Mouse (Mus musculus): ENCODE measurements at regions not wholly inside any gene's neighbourhood (a gene's known extent, or its start where the extent isn't known, plus 50 kb on each side); places are given as distances from the start of the nearest gene placed in this dataset.

- no peak for DNase-seq (ENCODE audit: low spot score in 2 of 2)
Measured at GRCm38 (mm10) chr6:118285246-118285645, 87.7 kb upstream of the Ret start.

- peak in 1 of 2 experiments; percentile 57 for DNase-seq (ENCODE audit: low spot score in 2 of 2)
Measured at GRCm38 (mm10) chr6:118283949-118284568, 86.5 kb upstream of the Ret start.

GRCm38 (mm10) chr6:118263951-118264350 is 66.4 kb upstream of the Ret start:
- no peak for DNase-seq (ENCODE audit: low spot score in 2 of 2)

- no peak for DNase-seq (ENCODE audit: low spot score in 2 of 2)
Measured at GRCm38 (mm10) chr6:118259881-118260280, 62.4 kb upstream of the Ret start.

GRCm38 (mm10) chr6:118254871-118255270 is 57.4 kb upstream of the Ret start:
- no peak for DNase-seq (ENCODE audit: low spot score in 2 of 2)

GRCm38 (mm10) chr6:118252711-118253110 is 55.2 kb upstream of the Ret start:
- DNase-seq (ENCODE audit: low spot score in 2 of 2), result no peak

- DNase-seq (ENCODE audit: low spot score in 2 of 2), result no peak
Measured at GRCm38 (mm10) chr6:118251131-118251530, 53.6 kb upstream of the Ret start.

- no peak for DNase-seq (ENCODE audit: low spot score in 2 of 2)
Measured at GRCm38 (mm10) chr6:118250006-118250405, 52.5 kb upstream of the Ret start.

Data from cerebellum, postnatal 4 days (tissue).